Mouse (Mus musculus): ENCODE results near the gene Chrnb4. TPM values are rescaled to one million over a fixed set of nuclear protein-coding genes. Genes with fewer than 3 reads are reported as not detected.

Gene Chrnb4
- 0.59 TPM for polyA plus RNA-seq (2014; fragmentation: Illumina TruSeq; extraction: RNeasy Lipid Tissue Mini Kit (QIAGEN cat#74804); ENCODE audit: low replicate concordance)

GRCm38 (mm10) chr9:55048211-55048880, at the start of gene Chrnb4:
TSS of gene Chrnb4 (minus strand) at chr9:55048779.

GRCm38 (mm10) chr9:55026275-55026663, 22.3 kb downstream of the Chrnb4 start, which contains the start of gene Chrna3:
TSS of gene Chrna3 (minus strand) at chr9:55026562.

GRCm38 (mm10) chr9:54980674-54981073, 67.9 kb downstream of the Chrnb4 start, which contains the start of gene Chrna5:
TSS of gene Chrna5 (plus strand) at chr9:54980880.

Other genes starting within 250 kb of the Chrnb4 start
- 266 TPM for gene Ireb2, start 185.0 kb downstream of the Chrnb4 start, polyA plus RNA-seq (2014; fragmentation: Illumina TruSeq; extraction: RNeasy Lipid Tissue Mini Kit (QIAGEN cat#74804); ENCODE audit: low replicate concordance)
- gene Hykk, start 131.5 kb downstream of the Chrnb4 start, polyA plus RNA-seq (2014; fragmentation: Illumina TruSeq; extraction: RNeasy Lipid Tissue Mini Kit (QIAGEN cat#74804); ENCODE audit: low replicate concordance): 9.8 TPM
- gene Psma4, start 98.0 kb downstream of the Chrnb4 start, polyA plus RNA-seq (2014; fragmentation: Illumina TruSeq; extraction: RNeasy Lipid Tissue Mini Kit (QIAGEN cat#74804); ENCODE audit: low replicate concordance): 542 TPM
- not detected for gene AY074887, start 97.8 kb downstream of the Chrnb4 start, polyA plus RNA-seq (2014; fragmentation: Illumina TruSeq; extraction: RNeasy Lipid Tissue Mini Kit (QIAGEN cat#74804); ENCODE audit: low replicate concordance)
- gene Chrna5, start 67.9 kb downstream of the Chrnb4 start, polyA plus RNA-seq (2014; fragmentation: Illumina TruSeq; extraction: RNeasy Lipid Tissue Mini Kit (QIAGEN cat#74804); ENCODE audit: low replicate concordance): 0.59 TPM
- gene Chrna3, start 22.2 kb downstream of the Chrnb4 start, polyA plus RNA-seq (2014; fragmentation: Illumina TruSeq; extraction: RNeasy Lipid Tissue Mini Kit (QIAGEN cat#74804); ENCODE audit: low replicate concordance): 1.7 TPM
- 68.0 TPM for gene Ube2q2, start 100.1 kb upstream of the Chrnb4 start, polyA plus RNA-seq (2014; fragmentation: Illumina TruSeq; extraction: RNeasy Lipid Tissue Mini Kit (QIAGEN cat#74804); ENCODE audit: low replicate concordance)
- 74.0 TPM for gene Fbxo22, start 160.1 kb upstream of the Chrnb4 start, polyA plus RNA-seq (2014; fragmentation: Illumina TruSeq; extraction: RNeasy Lipid Tissue Mini Kit (QIAGEN cat#74804); ENCODE audit: low replicate concordance)

Data from small intestine, adult 10 weeks (tissue).